In genomic region chr1:142971475-142971874, GRCm38 (mm10) we compare ENCODE assay signal across 25 mouse cellular contexts.
"Had no signal": no experiment of that assay in that cellular context is flagged by ENCODE, and none has a peak within 500 bp of the region (broad histone marks: within the 10 kb centered on the region; RNA-seq: fewer than 3 reads in every experiment).

No protein-coding gene starts in this region.

- DNase-seq: gastrocnemius, adult 2 months; gastrocnemius, postnatal 10 days; gastrocnemius, postnatal 36 days; heart, adult 11 months; heart, adult 2 months; heart, postnatal 14 days; heart, postnatal 36 days; kidney, adult 11 months; kidney, adult 2 months; kidney, adult 9 months; kidney, postnatal 14 days; kidney, postnatal 36 days; layer of hippocampus, postnatal 36 days; left cerebral cortex, postnatal 4 days had no signal

- H3K27ac ChIP-seq: gastrocnemius, adult 2 months; heart, adult 2 months; heart, embryonic 13.5 days; heart, embryonic 15.5 days; hindbrain, embryonic 13.5 days; hindbrain, embryonic 15.5 days; hindbrain, postnatal 0 days; kidney, embryonic 15.5 days; kidney, postnatal 0 days; limb, embryonic 13.5 days; limb, embryonic 15.5 days; liver, embryonic 12.5 days; liver, embryonic 14.5 days had no signal

- H3K4me3 ChIP-seq: gastrocnemius, adult 2 months; heart, adult 2 months; heart, embryonic 13.5 days; heart, embryonic 15.5 days; hindbrain, embryonic 13.5 days; hindbrain, embryonic 15.5 days; kidney, embryonic 15.5 days; limb, embryonic 13.5 days; limb, embryonic 15.5 days; liver, embryonic 12.5 days had no signal
